Mouse (Mus musculus) testis, postnatal 10 days (tissue): Measurements from ENCODE around the gene Chst14.

Source experiments
- DNase-seq: peaks from one replicate; pipeline ENCODE4 v3.0.0; 2021; ENCODE audit warnings: low spot score

Gene Chst14

GRCm38 (mm10) chr2:118905433-118906117, 20.7 kb upstream of the Chst14 start:
- no peak for DNase-seq

- no peak for DNase-seq
These were observed 20.2 kb upstream of the Chst14 start for GRCm38 (mm10) chr2:118906118-118906492.

GRCm38 (mm10) chr2:118907781-118908180, 18.5 kb upstream of the Chst14 start:
- DNase-seq, result no peak

- no peak for DNase-seq
These were observed 17.1 kb upstream of the Chst14 start for GRCm38 (mm10) chr2:118909151-118909550.

GRCm38 (mm10) chr2:118910605-118911278, 15.6 kb upstream of the Chst14 start:
- DNase-seq, result no peak

- DNase-seq, result no peak
These were observed 13.6 kb upstream of the Chst14 start for GRCm38 (mm10) chr2:118912706-118913105.

GRCm38 (mm10) chr2:118913551-118914276, 12.6 kb upstream of the Chst14 start:
- no peak for DNase-seq

GRCm38 (mm10) chr2:118914685-118915084, 11.6 kb upstream of the Chst14 start:
- no peak for DNase-seq

GRCm38 (mm10) chr2:118916436-118916835, 9.9 kb upstream of the Chst14 start:
- DNase-seq, result no peak

- DNase-seq, result no peak
These were observed 7.8 kb upstream of the Chst14 start for GRCm38 (mm10) chr2:118918543-118918942.

- DNase-seq, result no peak
These were observed 5.9 kb upstream of the Chst14 start for GRCm38 (mm10) chr2:118920428-118920827.

GRCm38 (mm10) chr2:118925952-118926351, 344 bp upstream of the Chst14 start:
- DNase-seq, result no peak

GRCm38 (mm10) chr2:118926998-118927739, 873 bp downstream of the Chst14 start:
- no peak for DNase-seq

- DNase-seq, result no peak
These were observed 15.0 kb downstream of the Chst14 start for GRCm38 (mm10) chr2:118941341-118941740.

GRCm38 (mm10) chr2:118943232-118943631, 16.9 kb downstream of the Chst14 start:
- DNase-seq, result no peak

GRCm38 (mm10) chr2:118948818-118949217, 22.5 kb downstream of the Chst14 start:
- DNase-seq, result no peak

GRCm38 (mm10) chr2:118949699-118950098, 23.4 kb downstream of the Chst14 start:
- DNase-seq, result no peak

GRCm38 (mm10) chr2:118956497-118956896, 30.2 kb downstream of the Chst14 start:
- no peak for DNase-seq

GRCm38 (mm10) chr2:118959644-118960043, 33.3 kb downstream of the Chst14 start:
- DNase-seq, result no peak

- DNase-seq, result no peak
These were observed 34.1 kb downstream of the Chst14 start for GRCm38 (mm10) chr2:118960413-118960812.

- no peak for DNase-seq
These were observed 35.2 kb downstream of the Chst14 start for GRCm38 (mm10) chr2:118961546-118961945.

- DNase-seq, result no peak
These were observed 36.8 kb downstream of the Chst14 start for GRCm38 (mm10) chr2:118963007-118963675.
